Mouse (Mus musculus) activated CD4-positive, CD25-positive, alpha-beta regulatory T cell, adult 9 weeks (primary cell): ENCODE measurements around the gene Ankle1. TPM values are rescaled to one million over a fixed set of nuclear protein-coding genes. Genes with fewer than 3 reads are reported as not detected.

Experiments
- polyA plus RNA-seq: library from polyadenylated mRNA; unstranded; fragments of 100-300 nt; shearing (Covaris generic); gene quantifications from one replicate; pipeline ENCODE4 v1.2.1, GENCODE M21; 2017

Gene Ankle1
- polyA plus RNA-seq = 2.1 TPM

GRCm38 (mm10) chr8:71405401-71406098 lies at the start of gene Ankle1:
Ankle1 (plus strand) TSS chr8:71406010.

GRCm38 (mm10) chr8:71366771-71367528 lies 38.9 kb upstream of the Ankle1 start, which contains the start of gene Use1:
Use1 (plus strand) TSS chr8:71366848.

DNA sequence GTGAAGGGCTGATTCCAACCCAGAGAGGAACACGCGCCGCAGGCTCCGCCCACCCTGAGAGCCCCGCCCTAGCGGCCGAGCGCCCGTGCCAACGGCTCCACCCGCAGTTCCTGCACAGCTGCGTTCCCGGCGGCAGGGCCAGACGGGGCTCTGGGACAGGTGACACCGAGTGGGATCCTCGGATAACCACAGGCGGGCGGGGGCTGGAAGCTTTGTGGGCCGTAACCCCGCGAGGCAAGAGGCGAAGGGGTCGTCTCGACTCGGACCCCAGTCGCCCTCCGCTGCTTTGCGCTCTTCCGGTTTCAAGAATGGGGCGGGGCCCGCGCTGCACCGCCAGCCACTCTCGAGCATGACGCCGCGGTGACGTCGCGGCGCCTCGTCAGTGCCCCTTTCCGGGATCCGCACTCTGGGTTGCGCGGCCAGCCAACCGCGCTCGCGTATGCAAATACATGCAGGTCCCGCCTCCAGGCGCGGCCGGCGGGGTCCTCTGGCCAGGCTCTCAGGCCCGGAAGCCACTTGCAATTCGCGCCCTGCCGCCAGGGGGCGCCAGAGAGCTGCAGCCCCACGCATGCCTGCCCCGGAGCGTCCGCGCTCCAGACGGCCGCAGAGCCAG lies 34.5 kb upstream of the Ankle1 start, which contains the start of gene Ocel1:
Ocel1 (plus strand) TSS at position 63 of the 613 bp plus-strand sequence.

GRCm38 (mm10) chr8:71381421-71381970 lies 24.3 kb upstream of the Ankle1 start, which contains the start of gene Nr2f6:
Nr2f6 (minus strand) TSS chr8:71381960.

DNA sequence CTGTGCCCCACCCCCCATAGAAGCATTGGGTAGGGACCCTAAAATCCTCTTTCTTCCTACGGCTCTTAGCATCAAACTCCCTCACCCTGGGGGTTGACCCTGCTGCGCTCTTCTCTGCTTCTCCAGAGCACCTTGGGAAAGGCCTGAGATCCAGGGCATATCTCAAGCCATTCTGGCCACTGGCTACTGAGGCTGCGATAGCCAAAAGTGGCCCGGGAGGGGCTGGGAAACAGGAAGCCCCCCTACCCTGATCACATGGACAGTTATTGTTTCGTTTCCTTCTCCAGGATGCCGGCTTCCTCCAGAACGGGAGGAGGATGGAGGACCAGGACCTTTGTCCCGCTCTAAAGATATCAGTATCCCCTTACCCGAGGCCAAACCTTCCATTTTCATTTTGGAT lies 10.2 kb upstream of the Ankle1 start, which contains the start of gene Ushbp1:
Ushbp1 (minus strand) TSS at position 174 of the 400 bp plus-strand sequence.

GRCm38 (mm10) chr8:71396639-71397305 lies 9.0 kb upstream of the Ankle1 start, which contains the start of gene Babam1:
Babam1 (plus strand) TSS chr8:71396861.

Other genes starting within 250 kb of the Ankle1 start
- 37.5 TPM for gene Myo9b, start 133.3 kb upstream of the Ankle1 start, polyA plus RNA-seq
- gene Haus8, start 133.1 kb upstream of the Ankle1 start, polyA plus RNA-seq = 36.9 TPM
- 167 TPM for gene Use1, start 39.2 kb upstream of the Ankle1 start, polyA plus RNA-seq
- gene Ocel1, start 34.7 kb upstream of the Ankle1 start, polyA plus RNA-seq = 5.9 TPM
- gene Nr2f6, start 24.1 kb upstream of the Ankle1 start, polyA plus RNA-seq = 0.31 TPM
- gene Ushbp1, start 10.2 kb upstream of the Ankle1 start, polyA plus RNA-seq = 0.06 TPM
- 124 TPM for gene Babam1, start 9.1 kb upstream of the Ankle1 start, polyA plus RNA-seq
- gene Abhd8, start 57.6 kb downstream of the Ankle1 start, polyA plus RNA-seq = 96.5 TPM
- 99.9 TPM for gene Mrpl34, start 58.9 kb downstream of the Ankle1 start, polyA plus RNA-seq
- 70.3 TPM for gene Dda1, start 63.2 kb downstream of the Ankle1 start, polyA plus RNA-seq
- 0.12 TPM for gene Ano8, start 80.0 kb downstream of the Ankle1 start, polyA plus RNA-seq
- 6.3 TPM for gene Gtpbp3, start 82.1 kb downstream of the Ankle1 start, polyA plus RNA-seq
- gene Plvap, start 105.7 kb downstream of the Ankle1 start, polyA plus RNA-seq = 0.23 TPM
- not detected for gene Ccdc194, start 119.7 kb downstream of the Ankle1 start, polyA plus RNA-seq
- gene Bst2, start 131.4 kb downstream of the Ankle1 start, polyA plus RNA-seq = 203 TPM
- gene Mvb12a, start 136.9 kb downstream of the Ankle1 start, polyA plus RNA-seq = 102 TPM
- gene Tmem221, start 152.9 kb downstream of the Ankle1 start, polyA plus RNA-seq = 0.39 TPM
- gene Nxnl1, start 160.6 kb downstream of the Ankle1 start, polyA plus RNA-seq = 0.16 TPM
- gene Slc27a1, start 162.9 kb downstream of the Ankle1 start, polyA plus RNA-seq = 11.9 TPM
- gene Pgls, start 186.2 kb downstream of the Ankle1 start, polyA plus RNA-seq = 26.4 TPM
- gene Fam129c, start 191.6 kb downstream of the Ankle1 start, polyA plus RNA-seq = 7.1 TPM
- gene Colgalt1, start 205.0 kb downstream of the Ankle1 start, polyA plus RNA-seq = 3.7 TPM